Mouse (Mus musculus) MEL (cell line): ENCODE results near the gene Kcnip1. TPM values are rescaled to one million over a fixed set of nuclear protein-coding genes. Genes with fewer than 3 reads are reported as not detected.

ENCODE experiments used
- DNase-seq: peaks from one replicate; pipeline ENCODE4 v3.0.0; 2011; ENCODE audit warnings: low read depth, low spot score
- H3K27ac ChIP-seq: 2 replicates; pipeline ENCODE4 v1.5.1; 2012; ENCODE audit warnings: low read depth, mild to moderate bottlenecking, control low read depth, low read length, moderate library complexity; ENCODE audit not compliant: control insufficient read depth
- H3K27me3 ChIP-seq, 2 experiments: fragments of 150-350 bp in 1 of 2; sonication (generic) in 1 of 2; 2 replicates each; pipeline ENCODE4 v1.6.1; 2012; ENCODE audit warnings: low read length in 2 of 2, mild to moderate bottlenecking in 2 of 2, improper control_type of control experiment in 1 of 2, moderate library complexity in 1 of 2; ENCODE audit not compliant: insufficient read depth in 2 of 2, control insufficient read depth in 1 of 2
- H3K36me3 ChIP-seq, 2 experiments: 2 replicates each; pipeline ENCODE4 v1.6.1; 2012 to 2014; ENCODE audit warnings: low read length in 2 of 2, improper control_type of control experiment in 1 of 2, inconsistent platforms in 1 of 2, mild to moderate bottlenecking in 1 of 2; ENCODE audit not compliant: insufficient read depth in 2 of 2, control insufficient read depth in 1 of 2
- H3K4me1 ChIP-seq, 2 experiments: fragments of 150-350 bp in 1 of 2; sonication (generic) in 1 of 2; 2 replicates each; pipeline ENCODE4 v1.6.1; 2012; ENCODE audit warnings: low read length in 2 of 2, improper control_type of control experiment in 1 of 2, mild to moderate bottlenecking in 1 of 2; ENCODE audit not compliant: insufficient read depth in 2 of 2, control insufficient read depth in 1 of 2
- H3K4me3 ChIP-seq, 2 experiments: fragments of 150-350 bp in 1 of 2; sonication (generic) in 1 of 2; 2 replicates each; pipeline ENCODE4 v1.5.1; 2012; ENCODE audit warnings: low read depth in 2 of 2, low read length in 2 of 2, mild to moderate bottlenecking in 2 of 2, moderate library complexity in 2 of 2, control low read depth in 1 of 2, improper control_type of control experiment in 1 of 2; ENCODE audit not compliant: control insufficient read depth in 1 of 2, insufficient read depth in 1 of 2
- H3K79me2 ChIP-seq: 2 replicates; pipeline ENCODE4 v1.6.1; 2012; ENCODE audit warnings: mild to moderate bottlenecking, low read length, moderate library complexity; ENCODE audit not compliant: control insufficient read depth, poor library complexity, insufficient read depth
- H3K9ac ChIP-seq: 2 replicates; pipeline ENCODE4 v1.6.1; 2012; ENCODE audit warnings: low read depth, mild to moderate bottlenecking, control low read depth, low read length, moderate library complexity; ENCODE audit not compliant: control insufficient read depth, poor library complexity, severe bottlenecking
- H3K9me3 ChIP-seq: fragments of 150-350 bp; sonication (generic); replicated peaks from 2 replicates; pipeline ENCODE4 v1.6.1; 2012; ENCODE audit warnings: mild to moderate bottlenecking, low read length, improper control_type of control experiment, moderate library complexity; ENCODE audit not compliant: insufficient read depth
- BHLHE40 ChIP-seq: IDR thresholded peaks from 2 replicates; pipeline ENCODE4 v1.6.1; 2012; ENCODE audit warnings: low read depth, mild to moderate bottlenecking, inconsistent platforms, low read length, improper control_type of control experiment, borderline replicate concordance
- CHD1 ChIP-seq: IDR thresholded peaks from 2 replicates; pipeline ENCODE4 v1.6.1; 2012; ENCODE audit warnings: low read depth, mild to moderate bottlenecking, inconsistent platforms, low read length, improper control_type of control experiment
- CHD2 ChIP-seq: IDR thresholded peaks from 2 replicates; pipeline ENCODE4 v1.6.1; 2011; ENCODE audit warnings: low read length, improper control_type of control experiment
- CTCF ChIP-seq, 3 experiments: IDR thresholded peaks in 2 of 3; conservative IDR thresholded peaks in 1 of 3; 2 replicates each; pipeline ENCODE4 v1.5.1; 2011 to 2012; ENCODE audit warnings: low read length in 3 of 3, low read depth in 2 of 3, mild to moderate bottlenecking in 2 of 3, improper control_type of control experiment in 1 of 3, inconsistent platforms in 1 of 3, mixed read lengths in 1 of 3, moderate library complexity in 1 of 3; ENCODE audit not compliant: control insufficient read depth in 1 of 3, insufficient read depth in 1 of 3, poor library complexity in 1 of 3, severe bottlenecking in 1 of 3
- ELF1 ChIP-seq: IDR thresholded peaks from 2 replicates; pipeline ENCODE4 v1.6.1; 2014; ENCODE audit warnings: low read depth, mild to moderate bottlenecking, inconsistent platforms, low read length, improper control_type of control experiment, moderate library complexity
- EP300 ChIP-seq, 2 experiments: IDR thresholded peaks; 2 replicates each; pipeline ENCODE4 v1.6.1; 2011; ENCODE audit warnings: improper control_type of control experiment in 2 of 2, low read length in 2 of 2, low read depth in 1 of 2, mild to moderate bottlenecking in 1 of 2
- ETS1 ChIP-seq: IDR thresholded peaks from 2 replicates; pipeline ENCODE4 v1.6.1; 2012; ENCODE audit warnings: low read depth, mild to moderate bottlenecking, inconsistent platforms, low read length, improper control_type of control experiment, moderate library complexity
- GATA1 ChIP-seq: IDR thresholded peaks from 2 replicates; pipeline ENCODE4 v1.6.1; 2011; ENCODE audit warnings: low read depth, low read length, improper control_type of control experiment
- HCFC1 ChIP-seq: IDR thresholded peaks from 2 replicates; pipeline ENCODE4 v1.6.1; 2012; ENCODE audit warnings: low read depth, mild to moderate bottlenecking, inconsistent platforms, low read length, improper control_type of control experiment, moderate library complexity
- JUND ChIP-seq: IDR thresholded peaks from 2 replicates; pipeline ENCODE4 v1.6.1; 2011; ENCODE audit warnings: low read depth, mild to moderate bottlenecking, improper control_type of control experiment, low read length
- KAT2A ChIP-seq: conservative IDR thresholded peaks from 2 replicates; pipeline ENCODE4 v1.6.1; 2012; ENCODE audit warnings: low read depth, low read length, improper control_type of control experiment, inconsistent platforms
- MAFK ChIP-seq: IDR thresholded peaks from 2 replicates; pipeline ENCODE4 v1.6.1; 2011; ENCODE audit warnings: low read depth, mild to moderate bottlenecking, low read length, improper control_type of control experiment, borderline replicate concordance
- MAZ ChIP-seq: IDR thresholded peaks from 2 replicates; pipeline ENCODE4 v1.6.1; 2012; ENCODE audit warnings: low read depth, mild to moderate bottlenecking, inconsistent platforms, low read length, improper control_type of control experiment
- MEF2A ChIP-seq: IDR thresholded peaks from 2 replicates; pipeline ENCODE4 v1.6.1; 2014; ENCODE audit warnings: low read depth, mild to moderate bottlenecking, inconsistent platforms, low read length, improper control_type of control experiment; ENCODE audit not compliant: poor library complexity, insufficient replicate concordance, severe bottlenecking; ENCODE audit errors: extremely low read depth
- MXI1 ChIP-seq: IDR thresholded peaks from 2 replicates; pipeline ENCODE4 v1.6.1; 2011; ENCODE audit warnings: mild to moderate bottlenecking, low read depth, low read length, improper control_type of control experiment
- NRF1 ChIP-seq: IDR thresholded peaks from 2 replicates; pipeline ENCODE4 v1.6.1; 2014; ENCODE audit warnings: low read depth, mild to moderate bottlenecking, inconsistent platforms, low read length, improper control_type of control experiment, moderate library complexity; ENCODE audit not compliant: poor library complexity, insufficient read depth, severe bottlenecking
- POLR2AphosphoS2 ChIP-seq: IDR thresholded peaks from 2 replicates; pipeline ENCODE4 v1.6.1; 2011; ENCODE audit warnings: low read length, improper control_type of control experiment
- POLR2AphosphoS5 ChIP-seq: IDR thresholded peaks from 2 replicates; pipeline ENCODE4 v1.6.1; 2012; ENCODE audit warnings: low read depth, borderline replicate concordance, mild to moderate bottlenecking, inconsistent platforms, low read length, moderate library complexity, mixed read lengths
- RAD21 ChIP-seq: IDR thresholded peaks from 2 replicates; pipeline ENCODE4 v1.6.1; 2011; ENCODE audit warnings: mild to moderate bottlenecking, low read depth, low read length, improper control_type of control experiment
- RCOR1 ChIP-seq: IDR thresholded peaks from 2 replicates; pipeline ENCODE4 v1.6.1; 2012; ENCODE audit warnings: low read depth, mild to moderate bottlenecking, inconsistent platforms, low read length, improper control_type of control experiment
- SIN3A ChIP-seq: IDR thresholded peaks from 2 replicates; pipeline ENCODE4 v1.6.1; 2012; ENCODE audit warnings: low read length, improper control_type of control experiment, inconsistent platforms
- SMC3 ChIP-seq: IDR thresholded peaks from 2 replicates; pipeline ENCODE4 v1.6.1; 2011; ENCODE audit warnings: low read depth, low read length, improper control_type of control experiment
- TAL1 ChIP-seq: IDR thresholded peaks from 2 replicates; pipeline ENCODE4 v1.6.1; 2012; ENCODE audit warnings: mild to moderate bottlenecking, inconsistent platforms, low read length, moderate library complexity, mixed read lengths
- TBP ChIP-seq: IDR thresholded peaks from 2 replicates; pipeline ENCODE4 v1.8.0; 2011; ENCODE audit warnings: low read depth, low read length, improper control_type of control experiment
- TCF12 ChIP-seq: IDR thresholded peaks from 2 replicates; pipeline ENCODE4 v1.6.1; 2014; ENCODE audit warnings: low read depth, mild to moderate bottlenecking, inconsistent platforms, low read length, improper control_type of control experiment, moderate library complexity
- UBTF ChIP-seq: IDR thresholded peaks from 2 replicates; pipeline ENCODE4 v1.6.1; 2012; ENCODE audit warnings: low read depth, mild to moderate bottlenecking, inconsistent platforms, low read length, improper control_type of control experiment, moderate library complexity, borderline replicate concordance; ENCODE audit not compliant: insufficient read depth
- USF1 ChIP-seq: IDR thresholded peaks from 2 replicates; pipeline ENCODE4 v1.6.1; 2014; ENCODE audit warnings: low read depth, mild to moderate bottlenecking, inconsistent platforms, low read length, improper control_type of control experiment, moderate library complexity
- ZKSCAN1 ChIP-seq: IDR thresholded peaks from 2 replicates; pipeline ENCODE4 v1.6.1; 2012; ENCODE audit warnings: low read depth, mild to moderate bottlenecking, inconsistent platforms, low read length, improper control_type of control experiment, moderate library complexity
- ZMIZ1 ChIP-seq: IDR thresholded peaks from 2 replicates; pipeline ENCODE4 v1.6.1; 2012; ENCODE audit warnings: low read depth, mild to moderate bottlenecking, inconsistent platforms, low read length, improper control_type of control experiment, moderate library complexity
- ZNF384 ChIP-seq: IDR thresholded peaks from 2 replicates; pipeline ENCODE4 v1.6.1; 2012; ENCODE audit warnings: low read depth, mild to moderate bottlenecking, inconsistent platforms, low read length, improper control_type of control experiment
- polyA plus RNA-seq, 2 experiments: library from polyadenylated mRNA; stranded (reverse) in 1 of 2; unstranded in 1 of 2; fragments of >175 nt in 1 of 2; fragments of >200 nt in 1 of 2; gene quantifications; 2 replicates each; pipeline versions ENCODE4 v1.2.1 to v1.2.4; 2012; ENCODE audit warnings: low replicate concordance in 2 of 2, low read depth in 1 of 2; ENCODE audit not compliant: insufficient read length in 2 of 2, insufficient read depth in 1 of 2, missing spikeins in 1 of 2
- total RNA-seq: library from RNA; depleted of rRNA; stranded (reverse); fragments of 300-350 nt; gene quantifications from 2 replicates; pipeline ENCODE4 v1.2.3, GENCODE M21; 2012

Kcnip1 gene
- total and polyA plus RNA-seq, 3 experiments: 0.04 to 0.06 TPM; not detected in 1

DNA sequence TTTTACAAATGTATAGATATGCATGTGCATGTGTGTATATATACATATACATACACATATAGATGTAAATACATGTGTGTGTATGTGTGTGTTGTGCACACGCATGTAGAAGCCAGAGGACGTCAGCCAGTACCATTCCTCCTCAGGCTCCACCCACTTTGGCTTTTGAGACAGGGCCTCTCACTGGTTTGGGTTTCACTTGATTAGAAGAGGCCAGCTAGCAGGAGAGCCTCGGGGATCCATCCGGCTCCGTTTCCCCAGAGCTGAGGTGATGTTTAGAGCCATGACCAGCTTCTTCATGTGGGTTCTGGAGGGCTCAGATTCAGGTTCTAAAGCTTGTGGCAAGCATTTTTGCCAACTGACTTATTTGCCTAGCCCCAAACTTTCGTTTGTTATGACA is 89.5 kb downstream of the Kcnip1 start:
- Histone ChIP-seq H3K27me3 (no peaks in the 10 kb centered on the region), H3K9me3 (no peaks in the 10 kb centered on the region), H3K4me1 (peaks cover 34 to 37% of the 10 kb centered on the region in 2 experiments), H3K36me3 (peaks cover 0 to 38% of the 10 kb centered on the region in 2 experiments; a peak in 2 of 4 replicates), H3K9ac (peak overlapping the region; percentile 13), H3K79me2 (no peaks in the 10 kb centered on the region), H3K4me3 (no peak overlapping the region), H3K27ac (peak overlapping the region; percentile 92)
- TF ChIP-seq ELF1: no peak
- no peak for TF ChIP-seq RCOR1
- TF ChIP-seq HCFC1: no peak
- no peak for TF ChIP-seq KAT2A
- TF ChIP-seq RAD21: no peak
- TF ChIP-seq CHD1: no peak
- TF ChIP-seq EP300 (IDR thresholded peaks at IDR 0.05; ENCODE audit: low read depth in 1 of 2, low read length in 2 of 2): peak in 1 of 2 experiments; percentile 17; a peak in 1 of 4 replicates
- peak; percentile 56 for DNase-seq

DNA sequence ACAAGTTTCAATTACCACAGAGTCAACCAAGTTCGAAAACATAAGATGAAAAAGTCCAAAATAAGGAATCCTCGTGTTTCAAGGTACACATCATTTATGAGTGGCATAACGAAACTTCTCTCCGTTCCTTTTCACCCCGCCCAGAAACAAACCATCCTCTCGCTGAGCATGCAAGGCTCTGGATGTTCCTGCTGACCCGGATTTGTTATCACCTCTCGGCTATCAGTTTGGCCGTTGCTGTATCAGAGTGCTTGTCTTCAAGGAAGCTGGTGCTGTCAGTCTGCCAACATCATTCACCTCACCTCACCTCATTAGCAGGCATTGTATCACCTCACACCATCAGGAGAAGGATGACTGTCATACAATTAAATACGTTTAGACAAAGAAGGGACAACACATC is 90.6 kb downstream of the Kcnip1 start:
- Histone ChIP-seq H3K27me3 (no peaks in the 10 kb centered on the region), H3K36me3 (peaks cover 0 to 34% of the 10 kb centered on the region in 2 experiments; a peak in 2 of 4 replicates), H3K9me3 (no peaks in the 10 kb centered on the region), H3K27ac (peak overlapping the region; percentile 92), H3K79me2 (no peaks in the 10 kb centered on the region), H3K4me3 (peak overlapping the region; percentile 10 to 28; a peak in 3 of 4 replicates), H3K9ac (peak overlapping the region; percentile 56), H3K4me1 (peaks cover 29% of the 10 kb centered on the region in 2 experiments)
- peak; percentile 96 for DNase-seq
- TF ChIP-seq TBP: peak; percentile 73
- TF ChIP-seq SMC3: no peak
- peak; percentile 97 for TF ChIP-seq ETS1
- TF ChIP-seq MAZ: peak; percentile 93
- TF ChIP-seq UBTF: no peak
- TF ChIP-seq ELF1: peak; percentile 58; the same call in 1 of the 2 replicates
- no peak for TF ChIP-seq NRF1
- no peak for TF ChIP-seq USF1
- TF ChIP-seq BHLHE40: no peak; the same call in 1 of the 2 replicates
- no peak for TF ChIP-seq MEF2A
- peak; percentile 71; the same call in 1 of the 2 replicates for TF ChIP-seq ZMIZ1
- no peak for TF ChIP-seq CTCF (IDR thresholded peaks at IDR 0.05 in 2 of 3, conservative IDR thresholded peaks at IDR 0.05 in 1 of 3; ENCODE audit: control insufficient read depth in 1 of 3, insufficient read depth in 1 of 3, low read depth in 2 of 3, low read length in 3 of 3, poor library complexity in 1 of 3, severe bottlenecking in 1 of 3)
- TF ChIP-seq GATA1: peak; percentile 100
- no peak for TF ChIP-seq TAL1
- peak; percentile 97 for TF ChIP-seq SIN3A
- TF ChIP-seq ZKSCAN1: no peak
- no peak for TF ChIP-seq RAD21
- peak; percentile 67 for TF ChIP-seq HCFC1
- TF ChIP-seq ZNF384: no peak
- TF ChIP-seq JUND: peak; percentile 86; the same call in 1 of the 2 replicates
- no peak for TF ChIP-seq POLR2AphosphoS5
- TF ChIP-seq POLR2AphosphoS2: peak; percentile 90
- peak; percentile 84 for TF ChIP-seq MXI1
- 0 out of 2 replicates have a peak, but pooled peaks have one; percentile 79 for TF ChIP-seq CHD1
- TF ChIP-seq CHD2: peak; percentile 48; the same call in 1 of the 2 replicates
- peak; percentile 45; the same call in 1 of the 2 replicates for TF ChIP-seq MAFK
- peak; percentile 96 for TF ChIP-seq TCF12
